Mouse (Mus musculus) T-helper 2 cell (primary cell): ENCODE measurements around the gene Stard3nl.
"Not testable (repeated sequence)": the region's sequence is repeated elsewhere in the genome, so short reads cannot be mapped to it uniquely, and the experiment has no call there.

Experiments used
- in situ Hi-C: fragments of 300-600 bp; cut with MboI, MseI; formaldehyde crosslinking; loops from one replicate; pipeline ENCODE4 v1.15.1; 2025; ENCODE audit warnings: high pct_unique_total_duplicates

Stard3nl gene

GRCm38 (mm10) chr13:19385226-19385625, 10.4 kb downstream of the Stard3nl start:
- in situ Hi-C loops: no loop called here

GRCm38 (mm10) chr13:19381112-19381828, 14.3 kb downstream of the Stard3nl start:
- in situ Hi-C loops: no loop called here

GRCm38 (mm10) chr13:19379313-19379712, 16.3 kb downstream of the Stard3nl start:
- in situ Hi-C loops: no loop called here

GRCm38 (mm10) chr13:19372133-19372729, 23.4 kb downstream of the Stard3nl start:
- in situ Hi-C loops: loop anchor here (25.0 kb wide), 1 partner anchor 265 kb away; no protein-coding TSS in a partner anchor

GRCm38 (mm10) chr13:19368817-19369216, 26.8 kb downstream of the Stard3nl start:
- in situ Hi-C loops: loop anchor here (5.0 to 25.0 kb wide), 4 partner anchors 58 to 316 kb away; no protein-coding TSS in a partner anchor

- in situ Hi-C loops: loop anchor here (5.0 to 25.0 kb wide), 4 partner anchors 60 to 317 kb away; no protein-coding TSS in a partner anchor
These were observed 28.1 kb downstream of the Stard3nl start for GRCm38 (mm10) chr13:19367536-19367935.

- in situ Hi-C loops: loop anchor here (5.0 to 25.0 kb wide), 4 partner anchors 60 to 318 kb away; no protein-coding TSS in a partner anchor
These were observed 28.7 kb downstream of the Stard3nl start for GRCm38 (mm10) chr13:19366866-19367265.

GRCm38 (mm10) chr13:19365596-19365995, 30.0 kb downstream of the Stard3nl start:
- in situ Hi-C loops: loop anchor here (5.0 to 25.0 kb wide), 4 partner anchors 62 to 319 kb away; no protein-coding TSS in a partner anchor

GRCm38 (mm10) chr13:19364245-19364772, 31.3 kb downstream of the Stard3nl start:
- in situ Hi-C loops: loop anchor here (10.0 to 25.0 kb wide), 2 partner anchors 273 to 320 kb away; no protein-coding TSS in a partner anchor

- in situ Hi-C loops: loop anchor here (10.0 to 25.0 kb wide), 2 partner anchors 275 to 322 kb away; no protein-coding TSS in a partner anchor
These were observed 33.2 kb downstream of the Stard3nl start for GRCm38 (mm10) chr13:19362358-19362757.

- in situ Hi-C loops: loop anchor here (25.0 kb wide), 1 partner anchor 279 kb away; no protein-coding TSS in a partner anchor
These were observed 37.6 kb downstream of the Stard3nl start for GRCm38 (mm10) chr13:19358027-19358426.

- in situ Hi-C loops: loop anchor here (25.0 kb wide), 1 partner anchor 280 kb away; no protein-coding TSS in a partner anchor
These were observed 38.3 kb downstream of the Stard3nl start for GRCm38 (mm10) chr13:19357301-19357700.

GRCm38 (mm10) chr13:19356720-19357119, 38.9 kb downstream of the Stard3nl start:
- in situ Hi-C loops: loop anchor here (25.0 kb wide), 1 partner anchor 281 kb away; no protein-coding TSS in a partner anchor

- in situ Hi-C loops: loop anchor here (25.0 kb wide), 1 partner anchor 281 kb away; no protein-coding TSS in a partner anchor
These were observed 39.5 kb downstream of the Stard3nl start for GRCm38 (mm10) chr13:19356120-19356519.

GRCm38 (mm10) chr13:19352795-19353194, 42.8 kb downstream of the Stard3nl start:
- in situ Hi-C loops: loop anchor here (25.0 kb wide), 1 partner anchor 285 kb away; no protein-coding TSS in a partner anchor

- in situ Hi-C loops: not testable (repeated sequence)
These were observed 55.2 kb downstream of the Stard3nl start for GRCm38 (mm10) chr13:19340356-19340755.

- in situ Hi-C loops: loop anchor here (5.0 kb wide), 1 partner anchor 34 kb away; no protein-coding TSS in a partner anchor
These were observed 59.3 kb downstream of the Stard3nl start for GRCm38 (mm10) chr13:19336310-19336709.
